Mouse (Mus musculus) hematopoietic stem cell, adult 5-6 weeks (primary cell): ENCODE measurements around the gene Habp2. TPM values are rescaled to one million over a fixed set of nuclear protein-coding genes. Genes with fewer than 3 reads are reported as not detected.
A peak's percentile ranks its signal among the peaks of the same experiment; 100 is the strongest.

Experiments
- ATAC-seq, 2 experiments: fragments of 125-278 bp in 1 of 2; replicated peaks in 1 of 2; 2 replicates each; pipeline ENCODE4 v1.8.0; 2016 to 2017; ENCODE audit warnings: inconsistent platforms in 2 of 2, mild to moderate bottlenecking in 2 of 2, moderate number of reproducible peaks in 2 of 2, low read depth in 1 of 2, moderate TSS enrichment in 1 of 2; ENCODE audit not compliant: low FRiP score in 2 of 2, poor library complexity in 2 of 2, severe bottlenecking in 2 of 2, insufficient read depth in 1 of 2, low TSS enrichment in 1 of 2
- total RNA-seq: library from RNA; stranded (forward); fragments of 172-1452, 232-1000 nt; gene quantifications from 2 replicates; pipeline ENCODE4 v1.2.3, GENCODE M21; 2017

The Habp2 gene
- total RNA-seq, 1 experiment from 2014 or later: not detected

DNA sequence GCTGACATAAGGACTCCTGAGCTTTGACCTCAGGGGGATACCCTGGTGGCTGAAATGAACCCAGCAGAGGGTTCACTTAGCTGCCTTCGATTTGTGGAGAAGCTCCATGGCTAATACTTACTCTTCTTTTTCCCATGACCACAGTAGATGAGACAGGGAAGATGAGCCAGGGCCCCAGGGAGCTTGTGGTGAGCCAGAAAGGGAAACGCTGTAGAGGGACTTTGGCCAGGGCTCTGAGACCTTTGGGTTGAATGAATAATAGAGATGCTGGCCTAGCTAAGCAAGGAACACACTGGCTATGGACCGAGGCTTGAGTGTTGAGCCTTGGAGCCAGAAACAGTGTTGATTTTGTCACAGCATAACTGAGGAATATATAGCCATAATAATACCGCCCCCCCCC, 1.5 kb downstream of the Habp2 start:
- no peak for ATAC-seq

GRCm38 (mm10) chr19:56289642-56290041, 2.7 kb downstream of the Habp2 start:
- no peak for ATAC-seq

DNA sequence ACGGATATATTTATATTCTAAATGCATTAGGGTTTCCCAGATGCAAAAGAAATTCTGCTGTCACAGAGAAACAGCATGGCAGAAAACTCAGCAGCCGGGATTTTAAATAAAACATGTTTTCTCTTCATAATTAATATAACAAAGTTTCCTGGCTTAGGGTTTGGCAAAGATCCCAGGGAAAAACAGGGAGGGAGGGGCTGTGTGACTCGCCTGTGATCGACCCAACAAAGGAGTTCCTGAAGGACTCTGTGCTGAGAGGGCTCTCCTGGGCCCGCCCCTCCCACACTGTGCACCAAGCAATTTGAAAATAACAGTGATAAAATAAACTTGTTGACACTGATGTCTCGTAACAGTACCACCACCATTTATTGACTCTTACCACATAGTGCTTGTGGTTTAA, 5.0 kb downstream of the Habp2 start:
- ATAC-seq: no peak

DNA sequence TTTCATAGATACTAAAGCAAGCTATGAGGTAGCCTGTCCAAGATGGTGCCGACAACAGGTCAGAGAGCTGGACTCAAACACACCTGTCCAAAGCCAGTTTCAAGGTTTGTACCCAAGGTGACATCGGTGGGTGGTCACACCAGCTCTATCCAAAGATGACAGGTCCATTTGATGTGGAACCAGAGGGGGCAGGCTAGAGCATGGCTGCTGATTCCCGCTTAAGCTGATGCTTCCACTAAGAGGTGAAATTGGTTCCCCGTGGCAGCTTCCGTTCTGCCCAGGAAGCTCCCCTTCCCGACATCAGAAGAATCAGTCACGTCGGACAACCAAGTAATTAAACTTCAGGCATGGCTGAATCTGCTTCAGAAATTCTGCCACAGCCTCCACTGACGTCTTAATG, 5.4 kb downstream of the Habp2 start:
- ATAC-seq: no peak

DNA sequence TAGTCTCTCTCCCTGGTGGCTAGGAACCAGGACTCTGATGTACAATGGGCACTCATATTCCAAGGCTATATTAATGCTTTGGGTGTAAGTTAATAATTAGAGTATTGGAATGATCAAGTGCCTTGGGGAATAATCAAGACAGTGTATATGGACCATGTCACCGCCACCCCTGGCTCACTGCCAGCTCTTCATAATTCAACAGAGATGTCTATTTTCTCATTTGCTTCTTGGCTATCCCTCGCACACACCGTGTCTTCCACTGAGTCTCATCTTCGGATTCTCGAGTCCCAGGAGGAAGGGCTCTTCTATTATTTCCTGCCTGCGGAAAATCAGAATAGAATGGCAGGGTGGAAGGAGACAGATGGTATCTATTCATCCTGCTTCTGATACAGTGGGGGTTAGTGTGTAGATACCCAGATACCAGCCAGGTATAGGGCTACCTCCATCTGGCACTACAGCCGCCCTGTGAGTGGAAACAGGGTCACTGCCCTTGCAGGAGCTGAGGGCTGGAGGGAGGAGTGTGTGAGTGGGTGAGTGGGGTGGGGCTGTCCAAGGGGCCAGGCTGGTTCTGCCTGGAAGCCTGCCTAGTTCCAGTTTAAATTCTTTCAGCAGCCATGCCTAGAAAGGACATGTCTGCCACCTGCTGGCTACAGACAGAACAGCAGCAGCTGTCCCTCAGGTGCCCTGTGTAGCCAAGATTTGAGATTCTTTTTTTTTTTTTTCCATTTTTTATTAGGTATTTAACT, 7.9 kb downstream of the Habp2 start:
- peak; percentile 37 to 71; a peak in 3 of 4 replicates for ATAC-seq

DNA sequence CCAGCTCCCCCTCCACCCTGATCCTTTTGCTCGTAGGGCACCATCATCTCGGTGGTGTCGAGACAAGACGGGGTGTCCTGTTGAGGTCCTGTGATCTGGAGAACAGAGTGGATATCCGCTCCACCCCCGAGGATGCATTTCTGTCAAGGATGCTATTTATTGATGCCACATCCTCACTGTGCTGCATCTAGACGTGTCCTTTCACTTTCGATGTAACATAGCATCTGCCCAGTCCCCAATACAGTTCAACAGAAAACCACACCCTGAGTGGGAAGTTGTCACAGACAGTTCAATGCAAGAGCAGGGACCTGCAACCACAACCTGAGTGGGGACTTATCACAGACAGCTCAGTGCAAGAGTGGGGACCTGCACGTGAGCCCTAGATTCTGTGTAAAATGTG, 9.7 kb downstream of the Habp2 start:
- ATAC-seq: no peak

GRCm38 (mm10) chr19:56297264-56297663, 10.3 kb downstream of the Habp2 start:
- no peak for ATAC-seq

- ATAC-seq: no peak
These were observed 13.9 kb downstream of the Habp2 start for GRCm38 (mm10) chr19:56300835-56301234.

DNA sequence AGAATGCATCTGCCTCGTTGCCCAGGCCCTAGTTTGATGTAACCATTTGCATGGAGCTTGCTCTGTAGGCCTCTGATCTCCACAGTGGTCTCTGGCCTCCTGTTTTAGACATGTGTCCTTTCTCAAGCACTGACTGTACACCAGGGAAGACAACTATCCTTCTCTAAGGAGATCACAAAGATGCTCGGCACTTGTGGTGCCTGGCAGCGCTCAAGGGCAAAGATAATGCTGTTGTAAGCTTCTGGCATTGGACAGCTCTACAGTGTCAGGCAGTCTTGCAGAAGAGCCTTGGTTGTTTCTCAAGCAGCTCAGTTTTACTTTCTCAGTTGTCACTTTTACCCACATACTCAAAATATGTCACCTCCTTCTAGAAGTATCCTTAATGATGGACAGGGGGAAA, 29.6 kb downstream of the Habp2 start:
- ATAC-seq: no peak

- no peak for ATAC-seq
These were observed 32.3 kb downstream of the Habp2 start for GRCm38 (mm10) chr19:56319219-56319618.

DNA sequence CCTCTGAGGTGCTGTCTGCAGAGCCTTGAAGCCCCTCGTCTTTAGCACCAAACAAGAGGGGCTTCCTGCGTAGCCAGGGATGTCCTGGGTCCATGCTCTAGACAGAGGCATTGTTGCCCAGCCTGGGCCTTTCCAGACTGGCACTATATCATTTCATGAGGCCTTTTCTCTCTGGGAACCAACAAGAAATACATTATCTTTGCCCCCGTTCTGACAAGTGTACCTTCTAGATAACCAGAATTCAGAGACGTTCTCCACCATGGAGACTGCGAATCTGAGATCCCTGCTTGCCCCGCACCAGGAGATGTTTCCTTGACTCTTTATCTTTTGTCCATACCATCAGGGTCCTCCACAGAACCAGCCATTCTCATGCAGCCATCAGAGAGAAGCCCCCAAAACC, 32.7 kb downstream of the Habp2 start:
- ATAC-seq: no peak

- peak; percentile 68 to 77 for ATAC-seq
These were observed 33.4 kb downstream of the Habp2 start for GRCm38 (mm10) chr19:56320186-56320860.

- no peak for ATAC-seq
These were observed 34.5 kb downstream of the Habp2 start for GRCm38 (mm10) chr19:56321303-56321920.

DNA sequence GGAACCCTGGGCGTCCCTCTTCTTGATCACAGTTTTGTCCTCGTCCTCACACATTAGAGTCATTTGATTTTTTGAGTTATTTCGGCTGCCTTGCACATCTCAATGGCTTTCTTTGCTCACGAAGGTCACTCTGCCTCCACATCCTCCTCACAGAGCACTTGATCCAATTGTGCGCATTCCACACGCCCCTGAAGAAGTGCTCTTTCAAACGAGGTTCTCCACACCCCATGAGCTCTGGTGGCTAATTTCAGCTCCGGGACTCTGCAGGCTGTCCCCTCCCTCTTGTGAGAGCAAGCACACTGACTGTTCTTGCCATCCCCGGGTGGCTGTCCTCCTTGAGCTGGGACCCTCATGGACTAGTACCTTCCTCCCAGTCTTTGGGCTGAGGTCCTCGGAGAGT, 38.7 kb downstream of the Habp2 start:
- ATAC-seq: no peak

DNA sequence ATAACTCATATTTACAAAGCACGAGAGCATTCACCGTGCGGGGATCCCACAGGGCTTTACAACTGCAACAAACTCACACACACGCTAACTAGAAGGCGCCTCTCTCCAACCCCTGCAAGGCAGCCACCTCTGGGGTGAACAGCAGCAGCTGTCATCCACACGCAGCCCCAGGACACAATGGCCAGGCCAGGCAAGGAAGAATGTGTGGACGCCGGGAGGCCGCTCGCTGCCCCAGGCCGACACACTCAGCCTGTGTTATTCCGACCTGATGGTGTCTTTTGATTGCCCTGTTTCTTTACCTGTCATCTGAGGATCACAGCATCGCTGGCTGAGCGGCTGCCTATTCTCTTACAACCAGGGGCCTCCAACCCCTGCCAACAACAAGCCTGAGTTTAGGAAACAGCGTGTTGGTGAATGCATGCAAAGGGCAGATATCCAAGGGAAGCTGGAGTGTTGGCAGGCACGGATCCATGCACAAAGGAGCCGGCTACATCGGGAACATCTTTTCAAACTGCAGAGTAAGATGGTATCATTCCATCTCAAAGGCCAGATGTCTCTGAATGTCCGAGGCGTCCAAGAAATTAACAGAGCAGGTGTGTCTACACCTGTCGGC, 39.4 kb downstream of the Habp2 start:
- ATAC-seq: no peak

DNA sequence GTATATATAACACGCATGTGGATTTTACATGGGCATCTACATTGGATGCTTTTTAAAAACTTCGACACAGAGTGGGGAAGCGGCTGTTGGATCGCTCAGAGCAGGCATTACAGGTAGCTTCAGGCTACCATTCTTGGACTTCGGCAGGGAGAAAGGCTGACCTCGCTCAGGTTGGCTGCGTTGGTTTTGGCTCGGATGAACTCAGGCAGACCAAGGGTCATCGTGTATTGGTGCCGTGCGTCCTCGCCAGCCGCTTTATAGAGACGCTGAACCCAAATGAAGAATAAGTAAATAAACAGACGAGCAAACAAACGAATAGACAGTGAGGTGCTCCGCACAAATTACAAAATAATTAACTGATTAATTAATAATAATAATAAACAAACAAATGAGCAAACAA, 49.4 kb downstream of the Habp2 start:
- ATAC-seq: no peak

GRCm38 (mm10) chr19:56336826-56337225, 49.9 kb downstream of the Habp2 start:
- no peak for ATAC-seq

DNA sequence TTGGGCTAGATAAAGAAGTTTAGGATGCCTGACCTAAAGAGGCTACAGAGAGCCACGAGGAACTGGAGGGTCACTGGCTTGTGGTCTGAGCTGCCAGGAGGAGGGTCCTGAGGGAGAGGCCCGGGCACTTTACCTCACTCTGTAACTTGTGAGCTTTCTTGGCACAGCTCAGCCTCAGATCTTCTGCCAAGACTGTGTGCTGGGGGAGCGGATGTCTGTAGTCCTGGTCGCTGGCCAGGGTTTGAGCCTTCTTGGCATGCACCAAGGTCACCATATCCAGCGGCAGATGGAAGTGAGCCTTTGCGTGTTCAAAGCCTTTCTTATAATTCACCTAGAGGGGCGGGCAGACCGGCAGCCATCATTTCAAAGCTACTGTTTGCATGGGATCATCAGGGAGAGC, 55.1 kb downstream of the Habp2 start:
- ATAC-seq: no peak
